Mouse (Mus musculus): ENCODE data around the gene Rpl41.
"Not testable (repeated sequence)": the region's sequence is repeated elsewhere in the genome, so short reads cannot be mapped to it uniquely, and the experiment has no call there.

DNA sequence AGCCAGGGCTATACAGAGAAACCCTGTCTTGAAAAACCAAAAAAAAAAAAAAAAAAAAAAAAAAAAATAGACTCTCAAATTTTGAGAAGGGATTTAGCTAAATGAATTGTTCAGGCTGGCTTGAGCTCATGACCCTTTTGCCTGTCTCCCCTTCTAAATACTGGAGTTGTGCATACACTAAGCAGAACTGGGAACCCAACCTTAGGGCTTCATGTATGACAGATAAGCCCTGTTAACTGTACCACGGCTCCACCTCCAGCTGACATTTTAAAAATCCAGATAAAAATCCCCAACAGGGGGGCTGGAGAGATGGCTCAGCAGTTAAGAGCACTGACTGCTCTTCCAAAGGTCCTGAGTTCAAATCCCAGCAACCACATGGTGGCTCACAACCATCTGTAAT lies 6.5 kb upstream of the Rpl41 start:
- TF ChIP-seq CTCF, POLR2A (IDR thresholded peaks at IDR 0.05; ENCODE audit: insufficient read depth, low read depth, low read length): not testable (repeated sequence)

Data from olfactory bulb, adult 2 months (tissue).